Mouse (Mus musculus): ENCODE results near the gene Ncor1.
"Not testable (repeated sequence)": the region's sequence is repeated elsewhere in the genome, so short reads cannot be mapped to it uniquely, and the experiment has no call there.

Ncor1 gene

DNA sequence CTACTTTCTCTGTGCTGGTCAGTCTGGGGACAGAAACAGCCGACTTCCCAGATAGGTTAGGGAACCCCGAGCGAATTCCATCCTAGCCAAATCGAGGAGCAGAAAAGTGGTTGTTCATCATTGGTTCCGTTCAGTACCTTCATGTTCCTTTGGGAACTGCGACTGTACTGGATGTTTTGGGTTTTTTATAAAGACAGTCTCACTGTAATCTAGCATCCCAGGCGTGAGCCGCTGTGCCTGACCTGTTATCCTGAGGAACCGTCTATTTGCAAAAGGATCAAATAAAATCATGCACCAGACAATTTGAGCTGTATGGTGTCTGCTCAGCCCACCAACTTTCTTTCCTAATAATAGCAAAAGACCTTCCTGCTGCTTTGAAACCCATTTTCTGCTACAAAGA lies 439 bp upstream of the Ncor1 start:
- in situ Hi-C loops (cut with MboI, MseI) = no loop called here

DNA sequence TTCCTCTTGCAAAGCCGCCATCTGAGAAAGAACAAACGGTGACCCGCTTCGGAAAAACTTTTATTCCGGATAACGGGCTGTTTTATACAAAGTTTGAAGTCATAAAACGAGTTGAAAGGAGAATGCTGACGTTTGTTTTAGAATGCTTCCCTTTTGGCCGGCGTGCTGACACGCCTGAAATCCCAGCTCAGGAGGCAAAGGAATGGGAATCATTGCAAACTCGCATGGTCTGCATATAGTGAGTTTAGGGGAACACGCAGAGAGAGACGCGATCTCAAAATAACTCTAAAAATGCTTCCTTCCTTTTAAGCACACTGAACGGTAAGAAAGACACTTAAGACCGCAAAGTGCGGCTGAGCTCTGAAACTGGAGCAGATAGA lies 460 bp downstream of the Ncor1 start:
- in situ Hi-C loops (cut with MboI, MseI) = no loop called here

GRCm38 (mm10) chr11:62457241-62457890 lies 975 bp downstream of the Ncor1 start:
- in situ Hi-C loops (cut with MboI, MseI) = no loop called here

DNA sequence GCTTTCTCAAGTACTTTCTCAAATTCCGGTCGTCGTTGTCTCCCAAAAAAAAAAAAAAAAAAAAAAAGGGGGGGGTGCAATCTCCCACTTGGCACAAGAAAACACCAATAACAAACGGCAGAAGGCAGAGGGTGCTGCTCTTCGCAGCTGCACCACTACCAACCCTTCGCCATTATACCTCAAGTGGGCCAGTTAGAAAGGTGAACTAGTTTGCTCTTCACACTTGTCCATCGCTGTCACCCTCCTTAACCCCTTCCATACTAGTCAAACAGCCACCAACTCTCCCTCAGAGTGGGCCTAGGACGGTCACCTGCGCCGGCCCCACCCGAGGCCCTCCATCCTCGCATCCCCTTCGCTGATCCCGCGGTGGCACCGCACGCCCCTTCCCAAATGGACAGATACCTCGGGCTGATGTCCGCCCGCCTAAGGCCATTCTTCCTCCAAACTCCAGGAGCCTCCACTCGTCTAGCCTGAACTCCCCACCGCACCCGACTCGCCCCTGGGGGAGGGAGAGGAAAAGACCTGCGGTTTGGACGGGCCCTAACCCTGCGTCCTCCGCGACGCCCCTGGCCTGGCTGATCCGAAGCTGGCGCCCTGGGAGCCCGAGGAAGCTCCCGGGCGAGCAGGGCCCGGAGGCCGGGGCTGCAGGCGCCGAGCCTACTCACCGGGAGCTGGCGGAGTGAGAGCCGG lies 1.7 kb downstream of the Ncor1 start:
- in situ Hi-C loops (cut with MboI, MseI) = no loop called here

- in situ Hi-C loops (cut with MboI, MseI) = no loop called here
Measured at GRCm38 (mm10) chr11:62456021-62456482, 2.3 kb downstream of the Ncor1 start.

DNA sequence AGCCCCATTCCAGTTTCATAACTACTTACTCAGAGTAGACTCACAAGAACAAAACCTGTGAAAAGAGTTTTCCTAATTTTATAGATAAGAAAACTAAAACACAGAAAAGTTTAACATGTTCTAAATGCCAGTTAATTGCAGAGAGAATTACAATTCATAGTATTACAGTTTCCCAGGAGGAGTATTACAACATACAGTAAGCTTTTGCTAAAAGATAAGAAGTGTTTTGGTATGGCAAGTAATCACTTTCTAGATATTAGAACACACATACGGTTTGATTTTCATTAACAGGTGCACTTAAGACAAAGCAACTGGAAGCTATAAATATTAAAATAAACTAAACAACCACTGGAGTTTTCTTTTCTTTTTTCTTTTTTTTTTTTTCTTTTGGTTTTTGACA lies 3.1 kb downstream of the Ncor1 start:
- in situ Hi-C loops (cut with MboI, MseI) = no loop called here

DNA sequence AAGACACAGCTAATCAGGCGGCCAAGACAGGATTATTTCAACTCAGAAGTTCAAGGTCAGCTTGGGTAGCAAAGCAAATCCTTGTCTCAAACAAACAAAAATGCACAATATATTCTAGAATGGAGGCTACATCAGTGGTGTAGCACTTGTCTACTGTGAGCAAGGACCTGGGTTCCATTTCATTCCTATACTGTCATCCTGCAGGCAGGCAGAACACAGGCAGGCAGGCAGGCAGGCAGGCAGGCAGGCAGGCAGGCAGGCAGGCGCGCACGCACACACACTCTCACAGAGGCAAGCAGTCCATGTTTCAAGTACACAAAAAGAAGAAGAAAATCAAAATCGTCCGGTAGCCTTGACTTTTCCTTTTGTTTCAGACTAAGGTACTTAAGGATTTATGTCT lies 9.4 kb downstream of the Ncor1 start:
- in situ Hi-C loops (cut with MboI, MseI) = no loop called here

GRCm38 (mm10) chr11:62445799-62446198 lies 12.5 kb downstream of the Ncor1 start:
- in situ Hi-C loops (cut with MboI, MseI) = no loop called here

DNA sequence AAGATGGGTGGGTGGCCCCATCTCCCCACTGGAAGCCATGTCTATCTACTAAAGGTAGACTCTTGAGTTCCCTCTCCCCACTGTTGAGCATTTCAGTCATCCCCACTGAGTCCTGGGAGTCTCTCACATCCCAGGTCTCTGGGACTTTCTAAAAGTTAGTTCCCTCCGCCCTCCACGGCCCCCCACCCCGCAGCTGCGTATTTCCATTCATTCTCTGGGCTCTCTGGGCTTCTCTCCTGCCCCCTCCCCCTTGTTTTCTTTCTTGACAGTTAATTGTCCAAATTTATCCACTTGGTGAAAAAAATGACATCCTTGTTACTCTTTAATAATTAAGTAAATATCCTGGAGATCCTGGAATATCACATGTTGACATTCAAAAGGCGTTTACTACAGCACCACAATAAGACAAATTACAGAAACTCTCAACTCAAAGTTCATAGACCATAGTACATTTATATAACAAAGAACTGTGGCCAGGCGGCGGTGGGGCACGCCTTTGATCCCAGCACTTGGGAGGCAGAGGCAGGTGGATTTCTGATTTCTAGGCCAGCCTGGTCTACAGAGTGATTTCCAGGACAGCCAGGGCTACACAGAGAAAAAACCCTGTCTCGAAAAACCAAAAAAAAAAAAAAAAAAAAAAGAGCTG lies 17.5 kb downstream of the Ncor1 start:
- in situ Hi-C loops (cut with MboI, MseI) = no loop called here

DNA sequence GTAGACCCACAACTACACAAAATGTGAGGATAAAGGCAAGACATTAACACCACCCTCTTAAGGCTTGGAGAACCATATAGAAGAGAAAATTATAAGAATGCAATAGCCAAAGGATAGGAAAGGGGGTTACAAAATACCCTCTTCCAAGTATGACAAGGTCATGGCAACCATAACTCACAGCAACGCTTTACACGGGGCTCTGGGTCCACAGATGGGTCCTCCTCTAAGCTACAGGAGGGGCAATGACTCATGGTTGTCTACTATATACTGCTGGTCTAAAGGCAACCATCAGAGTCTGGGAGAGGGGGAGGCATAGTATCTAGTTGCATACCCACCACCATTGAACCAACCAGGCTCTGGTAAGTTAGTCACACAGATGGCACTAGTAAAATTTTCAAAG lies 26.1 kb downstream of the Ncor1 start:
- in situ Hi-C loops (cut with MboI, MseI) = no loop called here

- in situ Hi-C loops (cut with MboI, MseI) = no loop called here
Measured at GRCm38 (mm10) chr11:62427105-62427504, 31.2 kb downstream of the Ncor1 start.

GRCm38 (mm10) chr11:62426266-62426665 lies 32.1 kb downstream of the Ncor1 start:
- in situ Hi-C loops (cut with MboI, MseI) = no loop called here

- in situ Hi-C loops (cut with MboI, MseI) = no loop called here
Measured at GRCm38 (mm10) chr11:62424525-62424924, 33.8 kb downstream of the Ncor1 start.

DNA sequence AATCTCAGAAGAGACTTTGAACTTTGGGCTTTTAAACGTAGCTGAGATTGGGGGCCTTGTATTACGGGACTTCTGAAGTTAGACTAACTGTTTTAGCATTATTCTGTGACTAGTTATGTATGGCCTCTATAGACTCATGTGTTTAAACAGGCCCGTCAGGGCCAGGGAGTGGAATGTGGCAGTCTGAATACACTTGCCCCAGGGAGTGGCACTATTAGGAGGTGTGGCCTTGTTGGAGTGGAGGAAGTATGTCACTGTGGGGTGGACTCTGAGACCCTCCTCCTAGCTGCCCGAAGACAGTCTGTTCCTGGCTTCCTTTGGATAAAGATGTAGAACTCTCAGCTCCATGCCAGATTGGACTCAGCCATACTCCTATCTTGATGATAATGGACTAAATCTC lies 43.3 kb downstream of the Ncor1 start:
- in situ Hi-C loops (cut with MboI, MseI) = no loop called here

DNA sequence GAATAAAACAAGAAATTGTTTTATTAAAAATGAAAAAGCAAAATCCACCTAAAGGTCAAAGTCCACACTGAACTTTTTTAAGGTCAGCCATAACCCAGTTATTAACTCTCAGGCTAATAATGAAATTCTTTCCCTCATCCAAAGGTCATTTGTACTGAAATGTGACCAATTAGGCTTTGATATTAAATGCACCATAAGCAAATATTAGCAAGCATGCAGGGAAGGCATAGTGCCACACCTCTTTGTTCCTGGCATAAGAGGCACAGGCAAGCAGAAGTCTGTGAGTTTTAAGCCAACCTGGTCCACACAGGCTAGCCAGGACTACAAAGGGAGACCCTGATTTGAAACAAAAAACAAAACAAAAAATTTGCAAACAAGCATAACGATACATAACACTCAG lies 48.7 kb downstream of the Ncor1 start:
- in situ Hi-C loops (cut with MboI, MseI) = no loop called here

GRCm38 (mm10) chr11:62408848-62409247 lies 49.5 kb downstream of the Ncor1 start:
- in situ Hi-C loops (cut with MboI, MseI) = no loop called here

DNA sequence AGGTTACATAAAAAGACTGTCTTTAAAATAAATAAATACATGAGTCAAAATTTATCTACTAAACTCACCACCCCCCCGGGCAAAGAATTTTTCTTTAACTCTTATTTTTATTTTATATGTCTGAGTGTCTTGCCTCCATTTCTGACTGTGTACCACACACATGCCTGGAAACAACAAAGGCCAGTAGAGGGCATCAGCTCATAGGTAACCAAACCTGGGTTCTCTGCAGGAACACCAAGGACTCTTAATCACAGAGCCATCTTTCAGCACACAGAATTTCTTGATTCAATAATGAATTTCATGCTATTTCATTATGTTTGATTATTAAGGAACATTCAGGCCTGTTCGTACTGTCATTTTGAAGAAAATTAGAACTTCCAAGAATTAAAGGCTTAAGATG lies 61.9 kb downstream of the Ncor1 start:
- in situ Hi-C loops (cut with MboI, MseI) = no loop called here

- in situ Hi-C loops (cut with MboI, MseI) = no loop called here
Measured at GRCm38 (mm10) chr11:62388331-62388679, 70.0 kb downstream of the Ncor1 start.

GRCm38 (mm10) chr11:62387608-62388330 lies 70.6 kb downstream of the Ncor1 start:
- in situ Hi-C loops (cut with MboI, MseI) = no loop called here

DNA sequence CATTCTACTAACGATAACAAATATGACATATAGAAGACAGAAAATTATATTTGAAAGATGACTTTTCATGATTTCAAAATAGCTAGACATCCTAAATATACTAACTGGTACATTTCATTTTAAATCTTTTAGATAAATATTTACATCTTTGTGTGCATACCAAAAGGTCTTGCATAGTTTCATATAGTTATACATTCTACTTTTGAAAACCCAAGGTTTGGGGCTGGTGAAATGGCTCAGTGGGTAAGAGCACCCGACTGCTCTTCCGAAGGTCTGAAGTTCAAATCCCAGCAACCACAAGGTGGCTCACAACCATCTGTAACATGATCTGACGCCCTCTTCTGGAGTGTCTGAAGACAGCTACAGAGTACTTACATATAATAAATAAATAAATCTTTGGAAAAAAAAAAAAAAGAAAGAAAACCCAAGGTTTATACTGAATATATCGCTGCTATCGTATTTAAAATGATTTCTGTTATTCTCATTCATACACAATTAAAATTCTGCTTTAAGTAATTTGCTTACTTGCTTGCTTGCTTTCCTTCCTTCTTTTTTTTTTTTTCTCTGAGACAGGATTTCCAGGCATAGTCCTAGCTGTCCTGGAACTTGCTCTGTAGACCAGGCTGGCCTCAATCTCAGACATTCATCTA lies 81.0 kb downstream of the Ncor1 start:
- in situ Hi-C loops (cut with MboI, MseI) = not testable (repeated sequence)

DNA sequence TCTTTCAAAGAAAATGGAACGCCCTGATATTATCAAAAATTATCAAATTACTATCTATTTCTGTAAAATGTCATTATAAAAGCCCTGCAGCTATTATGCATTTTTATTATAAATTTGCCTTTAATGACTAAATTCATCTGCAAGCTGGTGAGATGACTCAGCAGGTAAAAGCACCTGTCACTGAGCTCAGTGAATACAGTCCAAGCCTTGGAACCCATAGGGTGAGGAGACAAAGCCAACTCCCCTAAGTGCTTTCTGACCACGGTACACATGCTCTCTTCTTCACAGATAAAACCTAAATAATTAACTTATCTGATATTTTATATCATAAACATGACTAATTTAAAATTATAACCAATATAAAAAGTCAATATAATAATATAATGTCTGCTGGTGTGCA lies 86.6 kb downstream of the Ncor1 start:
- in situ Hi-C loops (cut with MboI, MseI) = no loop called here

GRCm38 (mm10) chr11:62369924-62370323 lies 88.4 kb downstream of the Ncor1 start:
- in situ Hi-C loops (cut with MboI, MseI) = no loop called here

Measured in T-helper 2 cell (primary cell).